Mouse (Mus musculus): ENCODE measurements around the gene Dnajc14.

The Dnajc14 gene

DNA sequence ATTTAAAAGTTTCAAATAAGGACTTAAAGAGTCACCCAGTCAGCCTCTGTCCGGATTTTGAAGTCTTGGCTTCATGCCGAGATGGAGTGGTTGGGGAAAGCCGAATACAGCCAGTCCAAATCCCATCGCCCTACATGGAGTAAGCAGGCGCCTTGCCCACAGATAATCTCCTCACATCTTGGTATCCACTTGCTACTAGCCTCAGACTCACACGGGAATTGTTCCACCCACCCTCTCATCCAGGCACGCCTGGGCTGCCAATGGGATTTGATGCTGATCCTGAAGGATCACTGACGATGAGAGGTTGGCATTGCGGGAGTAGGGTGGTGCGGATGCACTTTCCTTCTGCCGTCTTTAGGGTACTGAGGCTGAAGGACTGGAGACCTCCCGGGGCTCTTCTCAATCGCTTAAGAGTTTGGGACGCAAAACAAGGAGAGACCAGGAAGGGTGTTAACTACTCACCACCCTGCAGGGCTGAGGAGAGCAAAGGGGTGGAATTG lies at the start of gene Dnajc14:
Gene Dnajc14, plus strand, starts transcription at position 292 of the 500 bp plus-strand sequence.
- DNase-seq: peak; percentile 64 to 65

DNA sequence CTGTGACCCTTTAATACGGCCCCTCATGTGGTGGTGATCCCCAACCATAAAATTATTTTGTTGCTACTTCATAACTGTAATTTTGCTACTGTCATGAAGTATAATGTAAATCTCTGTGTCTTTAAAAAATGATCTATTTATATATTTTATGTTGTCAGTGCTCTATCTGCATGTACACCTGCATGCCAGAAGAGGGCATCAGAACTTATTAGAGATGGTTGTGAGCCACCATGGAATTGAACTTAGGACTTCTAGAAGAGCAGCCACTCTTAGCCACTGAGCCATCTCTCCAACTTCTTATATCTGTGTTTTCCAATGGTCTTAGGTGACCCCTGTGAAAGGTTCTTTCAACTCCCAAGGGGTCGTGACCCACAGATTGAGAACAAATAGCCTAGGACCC lies 31.0 kb upstream of the Dnajc14 start:
- no peak for DNase-seq

DNA sequence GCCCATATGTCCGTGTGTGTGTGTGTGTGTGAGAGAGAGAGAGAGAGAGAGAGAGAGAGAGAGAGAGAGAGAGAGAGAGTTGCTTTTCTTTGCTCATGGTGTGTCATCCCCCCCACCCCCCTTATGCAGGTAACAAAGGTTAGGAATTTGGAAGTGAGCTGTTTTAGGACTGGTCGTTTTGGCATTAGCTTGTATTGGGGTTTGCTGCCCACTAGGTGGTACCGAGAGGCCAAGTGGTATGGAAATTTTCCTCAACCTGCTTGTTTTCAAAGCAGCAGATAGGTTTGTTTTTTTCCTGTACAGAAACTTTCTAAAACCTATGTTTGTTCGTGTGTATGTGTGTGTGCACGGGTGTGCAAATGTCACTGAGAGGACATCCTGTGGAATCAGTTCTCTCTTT lies 30.2 kb upstream of the Dnajc14 start:
- DNase-seq: no peak

DNA sequence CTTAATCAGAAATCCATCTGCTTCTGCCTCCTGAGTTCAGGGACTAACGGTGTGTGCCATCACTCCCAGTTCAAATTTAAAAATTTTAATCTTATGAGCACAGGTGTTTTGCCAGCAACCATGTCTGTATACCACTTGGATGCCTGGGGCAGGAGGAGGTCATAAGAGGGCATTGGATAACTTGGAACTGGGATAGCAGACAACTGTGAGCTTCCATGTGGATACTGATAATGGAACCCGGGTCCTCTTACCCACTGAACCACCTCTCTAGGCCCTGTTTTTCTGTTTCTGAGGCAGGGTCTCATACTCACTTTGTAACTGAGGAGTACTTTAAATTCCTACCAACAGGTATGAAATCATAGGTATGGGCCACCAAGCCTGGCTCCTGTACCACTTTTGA lies 25.4 kb upstream of the Dnajc14 start:
- no peak for DNase-seq

DNA sequence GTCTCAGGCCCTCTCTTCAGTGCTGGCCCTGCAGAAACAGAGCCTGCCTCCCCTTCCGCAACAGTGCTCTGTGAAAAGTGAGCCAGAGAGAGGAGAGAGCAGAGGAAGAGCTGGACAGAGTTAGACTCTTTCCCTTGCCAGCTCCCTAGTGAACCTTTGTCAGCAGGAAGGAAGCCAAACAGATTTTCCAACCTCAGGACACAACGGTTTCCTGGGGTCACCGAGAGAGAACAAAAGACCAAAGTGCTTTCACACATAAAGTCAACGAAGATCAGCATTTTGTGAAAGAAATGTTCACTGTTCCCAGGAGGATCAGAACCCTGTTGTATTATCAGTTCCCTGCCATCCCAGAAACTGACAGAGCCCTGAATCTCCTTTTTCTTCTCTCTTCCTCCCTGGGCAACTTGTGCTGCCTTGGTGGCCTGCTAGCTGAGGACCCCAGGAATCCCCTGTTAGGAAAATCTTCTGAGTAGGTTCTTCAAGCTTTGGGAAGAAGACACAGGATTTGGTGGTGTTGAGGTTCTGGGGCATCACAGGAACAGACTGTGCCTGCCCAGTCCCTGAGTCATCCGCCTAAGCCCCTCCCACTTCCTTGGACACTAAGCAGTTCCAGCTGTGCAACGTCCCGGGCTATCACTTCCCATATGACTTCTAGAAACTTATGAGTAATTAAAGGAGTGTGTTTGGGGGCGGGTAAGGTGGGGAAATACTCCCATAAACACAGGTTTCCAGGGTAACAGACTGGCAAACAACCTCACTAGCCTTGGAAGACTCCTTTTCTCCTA lies 24.7 kb upstream of the Dnajc14 start:
- DNase-seq: no peak

DNA sequence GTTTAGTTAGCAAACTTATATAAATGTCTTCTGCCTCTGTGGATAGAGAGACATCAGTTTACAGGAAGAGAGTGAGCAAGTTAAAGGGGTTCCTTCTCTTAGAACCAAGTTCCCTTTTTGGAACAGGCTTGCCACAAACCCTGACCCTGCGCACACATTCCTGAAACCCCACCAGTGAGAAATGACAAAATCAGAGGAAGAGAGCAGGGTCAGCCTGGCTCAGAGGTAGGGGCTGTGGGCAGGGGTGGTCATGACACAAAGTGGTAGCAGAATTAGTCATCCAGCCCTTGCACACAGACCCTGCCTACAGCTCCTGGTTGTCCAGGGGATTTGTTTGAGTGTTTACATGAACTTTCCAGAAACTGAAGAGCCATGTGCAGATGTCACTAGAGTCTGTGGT lies 23.7 kb upstream of the Dnajc14 start:
- DNase-seq: no peak

DNA sequence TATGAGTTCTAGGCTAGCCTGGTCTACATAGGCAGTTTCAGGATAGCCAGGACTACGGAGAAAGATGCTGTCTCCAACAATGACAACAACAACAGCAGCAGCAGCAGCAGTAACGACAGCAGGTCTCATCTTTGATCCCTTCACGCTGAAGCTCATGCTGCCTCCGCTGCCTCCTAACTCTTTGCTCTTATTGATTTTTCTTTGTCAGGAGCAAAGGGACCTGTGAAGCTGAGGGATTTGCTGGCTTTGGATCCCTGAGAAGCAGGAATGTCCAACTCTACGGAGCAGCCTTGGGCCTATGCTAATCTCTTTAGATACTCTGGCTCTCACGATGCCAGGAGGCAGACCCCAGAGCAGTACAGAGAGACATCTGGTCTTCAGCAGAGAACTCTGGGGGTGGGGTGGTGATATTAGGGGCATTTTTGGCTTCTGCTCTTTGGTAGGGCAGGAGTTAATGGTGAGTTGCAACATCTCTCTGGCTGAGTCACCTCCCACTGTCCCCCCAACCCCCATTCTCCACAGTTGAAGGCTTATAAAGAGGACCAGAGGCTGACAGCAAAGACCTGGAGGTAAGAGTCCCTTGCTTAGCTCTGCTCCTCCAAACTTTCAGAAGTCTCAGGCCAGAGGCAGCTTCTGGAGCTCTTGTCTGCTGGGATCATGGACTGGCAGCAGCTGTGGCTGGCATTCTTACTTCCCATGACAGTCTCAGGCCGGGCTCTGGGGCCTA lies 13.3 kb upstream of the Dnajc14 start, which contains the start of gene Mmp19:
Gene Mmp19, plus strand, starts transcription at position 513 of the 727 bp plus-strand sequence.
- no peak for DNase-seq

DNA sequence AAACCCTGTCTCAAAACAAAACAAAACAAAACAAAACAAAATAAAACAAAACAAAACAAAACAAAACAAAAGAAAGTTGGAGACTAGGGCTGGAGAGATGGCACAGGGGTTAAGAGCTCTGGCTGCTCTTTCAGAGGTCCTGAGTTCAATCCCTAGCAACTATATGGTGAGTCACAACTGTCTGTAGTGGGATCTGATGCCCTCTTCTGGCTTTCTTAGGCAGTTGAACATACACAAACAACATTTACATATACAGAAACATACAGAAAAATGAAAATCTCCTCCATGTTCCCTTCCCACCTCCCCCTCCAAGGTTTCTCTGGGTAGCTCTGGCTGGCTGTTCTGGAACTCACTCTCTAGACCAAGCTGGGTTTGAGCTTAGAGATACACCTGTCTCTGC lies 11.8 kb upstream of the Dnajc14 start:
- no peak for DNase-seq

DNA sequence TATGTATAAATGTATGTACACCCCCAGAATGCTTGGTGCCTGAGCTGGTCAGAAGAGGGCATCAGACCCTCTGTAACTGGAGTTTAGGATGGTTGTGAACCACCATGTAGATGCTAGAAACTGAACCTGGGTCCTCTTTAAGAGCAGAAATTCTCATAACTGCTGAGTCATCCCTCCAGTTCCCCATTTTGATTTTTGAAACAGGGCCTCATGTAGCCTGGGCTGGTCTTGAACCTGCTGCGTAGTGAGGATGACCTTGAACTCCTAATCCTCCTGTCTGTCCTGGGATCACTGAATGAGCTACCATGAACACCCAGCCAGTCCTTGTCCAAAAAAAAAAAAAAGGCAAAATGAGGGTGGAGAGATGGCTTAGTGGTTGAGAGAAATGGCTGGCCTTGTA lies 10.6 kb upstream of the Dnajc14 start:
- no peak for DNase-seq

DNA sequence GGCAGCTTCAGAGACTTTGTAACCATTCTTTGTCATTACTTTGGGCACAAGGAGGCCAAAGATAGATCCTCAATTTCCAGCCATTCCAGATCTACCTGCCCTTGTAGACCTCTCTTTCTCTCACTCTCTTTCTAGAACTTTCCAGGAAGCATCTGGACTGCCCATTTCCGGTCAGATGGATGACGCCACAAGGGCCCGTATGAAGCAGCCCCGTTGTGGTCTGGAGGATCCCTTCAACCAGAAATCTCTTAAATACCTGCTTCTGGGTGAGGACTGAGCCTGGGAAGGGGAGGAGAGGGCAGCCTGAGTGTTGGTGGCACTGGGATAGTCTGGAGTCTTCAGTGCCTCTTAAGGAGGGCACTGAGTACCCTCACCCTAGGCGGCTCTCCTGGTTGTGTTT lies 9.5 kb upstream of the Dnajc14 start:
- no peak for DNase-seq

DNA sequence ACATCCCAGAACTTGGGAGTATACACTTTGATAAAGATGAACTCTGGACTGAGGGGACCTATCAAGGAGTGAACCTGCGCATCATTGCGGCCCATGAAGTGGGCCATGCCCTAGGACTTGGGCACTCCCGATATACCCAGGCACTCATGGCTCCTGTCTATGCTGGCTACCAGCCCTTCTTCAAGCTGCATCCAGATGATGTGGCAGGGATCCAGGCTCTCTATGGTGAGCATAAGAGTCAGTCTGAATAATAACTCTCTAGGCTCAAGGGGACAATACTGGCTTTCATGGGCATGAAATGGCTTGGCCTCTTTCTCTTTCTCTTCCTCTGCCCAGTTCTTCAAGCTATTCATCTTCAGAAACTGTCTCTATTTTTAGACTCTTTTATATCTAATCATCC lies 8.3 kb upstream of the Dnajc14 start:
- DNase-seq: peak in 1 of 2 experiments; percentile 13

DNA sequence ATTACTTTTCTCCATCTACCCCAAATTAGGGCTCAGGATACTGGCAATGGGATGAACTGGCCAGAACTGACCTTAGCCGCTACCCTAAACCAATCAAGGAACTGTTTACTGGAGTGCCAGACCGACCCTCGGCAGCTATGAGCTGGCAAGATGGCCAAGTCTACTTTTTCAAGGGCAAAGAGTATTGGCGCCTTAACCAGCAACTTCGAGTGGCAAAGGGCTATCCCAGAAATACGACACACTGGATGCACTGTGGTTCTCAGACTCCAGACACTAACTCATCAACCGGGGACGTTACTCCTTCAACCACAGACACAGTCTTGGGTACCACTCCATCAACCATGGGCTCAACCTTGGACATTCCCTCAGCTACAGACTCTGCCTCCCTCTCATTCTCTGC lies 5.2 kb upstream of the Dnajc14 start:
- no peak for DNase-seq

DNA sequence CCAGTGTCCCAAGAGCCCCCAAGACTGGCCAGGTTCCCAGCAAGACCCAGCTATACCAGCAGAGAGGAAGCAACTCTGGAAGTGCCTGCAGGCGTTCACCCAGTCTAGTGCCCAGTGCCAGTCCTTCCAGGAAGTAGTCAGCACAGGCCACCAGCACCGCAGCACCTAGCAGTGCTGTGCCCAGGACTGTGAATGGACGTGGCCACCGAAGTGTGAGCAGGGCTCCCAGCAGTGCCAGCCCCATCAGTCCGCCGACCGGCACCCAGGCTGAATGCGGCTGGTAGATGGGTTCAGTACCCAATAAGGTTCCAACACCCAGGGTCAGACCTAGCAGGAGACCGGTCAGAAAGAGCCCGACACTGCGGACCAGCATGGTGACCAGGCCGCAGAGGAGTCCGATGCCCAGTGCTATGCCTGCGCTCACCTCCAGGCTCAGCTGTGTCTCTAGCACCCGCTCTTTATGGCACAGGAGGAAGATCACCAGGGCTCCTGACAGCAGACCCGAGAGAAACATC lies 1.8 kb upstream of the Dnajc14 start:
- no peak for DNase-seq

DNA sequence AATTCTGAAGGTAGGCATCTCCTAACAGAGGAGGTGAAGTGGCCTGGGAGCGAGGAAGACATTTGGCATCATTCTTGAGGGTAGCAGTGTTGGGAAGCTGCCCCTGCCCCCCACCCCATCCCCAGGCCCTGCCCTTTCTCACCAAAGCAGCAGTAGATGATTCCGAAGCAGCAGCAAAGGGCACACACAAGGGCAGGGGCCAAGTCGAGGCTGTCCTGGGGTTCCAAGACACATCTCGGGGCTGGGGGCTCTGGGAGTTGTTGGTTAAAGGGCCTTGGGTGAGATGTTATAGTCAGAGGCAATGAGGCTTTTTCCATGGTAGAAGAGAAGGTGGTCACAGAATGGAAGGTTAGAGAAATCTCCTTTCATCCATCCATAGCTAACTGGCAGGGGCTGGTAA lies 906 bp upstream of the Dnajc14 start:
- no peak for DNase-seq

DNA sequence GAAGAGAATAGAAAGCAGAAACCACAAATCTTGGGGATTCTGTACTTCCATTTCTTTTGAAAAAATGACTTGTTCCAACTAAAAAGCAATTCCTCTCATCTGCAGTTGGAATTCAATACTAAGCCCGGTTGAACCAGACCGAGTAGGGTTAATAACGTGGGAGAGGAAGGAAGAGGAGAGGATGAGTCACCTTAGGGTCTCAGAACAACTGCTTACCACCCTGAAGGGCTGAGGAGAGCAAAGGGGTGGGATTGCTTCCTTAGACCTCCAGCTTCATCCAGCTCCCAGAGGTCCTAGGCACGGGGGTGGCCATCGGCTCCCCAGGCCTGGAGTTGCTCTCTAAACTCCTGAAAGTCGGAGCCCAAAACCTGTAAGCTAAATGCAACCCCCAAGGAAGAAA lies 501 bp upstream of the Dnajc14 start:
- DNase-seq: no peak

DNA sequence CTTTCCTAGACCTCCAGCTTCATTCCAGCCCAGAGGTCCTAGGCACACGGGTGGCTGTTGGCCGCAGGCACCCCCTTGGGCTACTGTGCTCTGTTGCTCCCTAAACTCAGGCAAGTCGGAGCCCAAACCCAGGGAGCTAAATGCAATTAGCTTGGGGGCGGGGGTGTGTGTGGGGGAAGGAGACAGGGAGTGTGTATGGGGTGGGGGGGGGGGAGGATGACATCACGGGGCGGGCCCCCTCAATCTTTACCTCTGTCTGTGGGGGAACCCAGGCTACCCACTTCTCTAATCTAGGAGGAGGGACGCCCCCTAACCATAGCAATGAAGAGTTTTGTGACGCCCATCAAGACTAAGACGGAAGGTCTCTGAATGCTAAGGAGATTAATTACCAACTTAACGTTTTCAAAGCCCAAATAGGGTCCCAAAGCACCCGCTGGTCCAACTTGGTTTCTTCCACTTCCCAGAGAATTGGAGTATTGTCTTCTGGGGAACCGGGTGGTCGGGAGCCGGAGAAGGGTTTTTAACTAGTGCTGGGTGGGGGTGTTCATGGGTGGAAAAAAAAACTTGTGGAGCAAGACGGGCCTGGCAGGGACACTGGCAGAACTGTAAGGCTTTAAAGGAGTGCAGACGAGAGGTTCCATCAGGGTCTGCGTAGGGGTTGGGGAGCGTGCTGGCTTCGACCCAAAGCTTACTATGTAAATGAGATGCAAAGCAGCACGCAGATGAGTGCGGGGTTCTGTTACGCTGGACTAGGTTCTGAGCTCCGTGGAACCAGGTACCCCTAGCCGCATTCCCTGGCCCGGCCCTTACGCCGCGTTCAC lies 619 bp downstream of the Dnajc14 start, which contains the start of gene Tmem198b:
Gene Tmem198b, minus strand, starts transcription at position 100 of the 821 bp plus-strand sequence.
- DNase-seq: peak; percentile 61 to 63

DNA sequence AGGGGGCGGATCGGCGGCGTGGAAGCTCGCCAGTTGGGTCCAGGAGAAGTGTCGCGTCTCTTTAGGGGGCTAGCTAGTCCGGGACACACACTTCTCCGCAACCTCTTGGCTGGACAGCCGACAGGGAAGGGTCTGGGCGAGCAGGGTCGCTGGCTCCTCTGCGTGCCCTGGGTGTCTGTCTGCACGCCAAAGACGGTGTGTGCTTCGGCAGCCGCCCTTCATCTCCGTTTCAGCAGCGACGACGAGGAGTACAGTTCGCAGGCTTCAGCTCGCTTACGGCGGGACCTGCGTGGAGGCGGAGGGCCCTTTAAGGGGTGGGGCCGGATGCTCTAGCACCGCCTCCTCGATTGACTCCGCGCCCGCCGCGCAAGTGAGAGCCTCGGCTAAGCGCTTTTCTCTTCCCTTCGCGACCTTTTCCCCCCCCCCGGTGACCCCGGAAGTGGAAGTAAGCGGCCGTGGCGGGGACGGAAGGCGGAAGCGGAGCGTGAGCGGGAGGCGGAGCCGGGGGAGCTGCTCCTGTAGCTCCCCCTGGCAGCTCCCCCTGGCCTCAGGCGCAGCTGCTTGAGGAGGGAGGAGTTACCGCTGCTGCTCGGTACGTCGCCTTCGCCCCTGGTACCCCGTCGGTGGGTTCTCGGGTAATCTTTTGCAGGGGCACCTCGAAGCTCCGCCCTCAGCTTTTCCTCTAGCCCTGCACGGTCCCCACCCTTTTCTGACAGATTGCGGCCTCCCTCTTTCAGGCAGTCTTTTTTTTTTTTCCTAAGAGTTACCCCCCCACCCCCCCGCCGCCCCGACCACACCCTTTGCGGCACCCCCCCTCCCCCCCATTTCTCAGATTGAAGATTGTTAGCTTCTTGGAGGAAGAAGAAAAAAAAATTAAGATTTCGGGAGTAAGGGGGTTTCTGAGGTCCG lies 1.5 kb downstream of the Dnajc14 start:
- peak; percentile 94 to 97 for DNase-seq

DNA sequence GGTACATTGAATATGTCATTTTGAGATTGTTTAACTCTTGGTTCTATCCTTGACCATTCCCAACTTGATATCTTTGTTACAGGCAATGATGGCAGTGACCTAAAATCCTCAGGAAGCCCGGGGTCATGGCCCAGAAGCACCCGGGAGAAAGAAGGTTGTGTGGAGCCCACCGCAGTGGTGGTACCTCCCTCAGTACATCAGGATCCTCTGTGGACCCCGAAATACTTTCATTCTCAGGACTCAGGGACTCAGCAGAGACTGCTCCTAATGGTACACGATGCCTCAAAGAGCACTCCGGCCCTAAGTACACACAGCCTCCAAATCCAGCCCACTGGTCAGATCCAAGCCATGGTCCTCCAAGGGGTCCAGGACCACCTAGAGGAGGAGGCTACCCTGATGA lies 2.2 kb downstream of the Dnajc14 start:
- DNase-seq: peak in 1 of 2 experiments; percentile 20

DNA sequence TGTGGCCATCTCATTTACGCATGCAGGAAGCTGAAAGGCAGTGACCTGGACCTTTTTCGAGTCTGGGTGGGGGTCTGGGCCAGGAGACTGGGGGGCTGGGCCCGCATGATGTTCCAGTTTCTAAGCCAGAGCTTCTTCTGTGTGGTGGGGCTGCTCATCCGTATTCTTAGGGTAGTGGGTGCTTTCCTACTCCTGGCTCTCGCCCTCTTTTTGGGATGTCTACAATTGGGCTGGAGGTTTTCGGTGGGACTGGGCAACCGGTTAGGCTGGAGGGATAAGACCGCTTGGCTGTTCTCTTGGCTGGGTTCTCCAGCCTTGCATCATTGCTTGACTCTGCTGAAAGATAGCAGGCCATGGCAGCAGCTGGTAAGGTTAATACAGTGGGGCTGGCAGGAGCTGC lies 3.2 kb downstream of the Dnajc14 start:
- no peak for DNase-seq

DNA sequence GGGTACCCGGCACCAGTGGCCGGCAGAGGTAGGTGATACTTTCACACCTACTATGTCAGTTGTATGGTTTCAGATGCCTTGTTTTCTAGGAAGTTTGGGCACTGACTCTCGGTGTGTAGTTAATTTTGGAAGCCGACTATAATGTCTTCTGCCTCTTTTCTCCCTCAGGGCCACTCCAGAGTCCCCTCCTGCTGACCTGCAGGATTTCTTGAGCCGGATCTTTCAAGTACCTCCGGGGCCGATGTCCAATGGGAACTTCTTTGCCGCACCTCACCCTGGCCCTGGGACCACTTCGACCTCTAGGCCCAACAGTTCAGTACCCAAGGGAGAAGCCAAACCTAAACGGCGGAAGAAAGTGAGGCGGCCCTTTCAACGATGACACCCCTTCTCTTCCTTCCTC lies 13.2 kb downstream of the Dnajc14 start, which contains the start of gene Sarnp:
Gene Sarnp, plus strand, starts transcription at position 301 of the 400 bp plus-strand sequence.
- DNase-seq: no peak

DNA sequence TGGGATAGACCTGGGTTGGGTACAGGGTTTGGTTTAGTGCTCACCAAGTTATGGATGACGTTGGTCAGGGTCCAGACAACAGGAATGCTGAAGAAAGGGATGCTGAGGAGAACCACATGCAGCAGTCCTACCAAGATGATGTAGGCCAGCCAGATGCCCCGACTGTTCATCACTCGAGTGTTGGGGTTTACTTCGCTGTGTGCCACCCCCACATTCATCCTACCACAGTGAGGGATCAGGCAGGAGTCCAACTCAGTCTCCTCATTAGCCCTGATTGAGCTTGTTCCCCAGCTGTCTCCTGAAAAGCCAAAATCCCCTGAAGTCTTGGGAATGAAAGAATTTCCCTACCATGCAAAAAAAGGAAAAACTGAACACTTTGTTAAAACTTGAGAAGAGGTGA lies 16.4 kb downstream of the Dnajc14 start:
- no peak for DNase-seq
